Mouse (Mus musculus) cerebellum, adult 2 months (tissue): Measurements from ENCODE around the gene Mrps18c. TPM values are rescaled to one million over a fixed set of nuclear protein-coding genes. Genes with fewer than 3 reads are reported as not detected.

Experiments used
- DNase-seq, 2 experiments: peaks; one replicate each; pipeline ENCODE4 v3.0.0; 2021
- H3K27ac ChIP-seq: fragments of 200-500 bp; 2 replicates; pipeline ENCODE4 v1.5.1; 2012; ENCODE audit warnings: low read length, control low read depth, inconsistent platforms; ENCODE audit not compliant: insufficient read depth
- H3K27me3 ChIP-seq: fragments of 200-500 bp; 2 replicates; pipeline ENCODE4 v1.6.1; 2012; ENCODE audit warnings: inconsistent platforms, mild to moderate bottlenecking, low read length, moderate library complexity; ENCODE audit not compliant: control insufficient read depth, insufficient read depth
- H3K4me1 ChIP-seq: fragments of 200-500 bp; 2 replicates; pipeline ENCODE4 v1.6.1; 2011; ENCODE audit warnings: low read length; ENCODE audit not compliant: control insufficient read depth, insufficient read depth
- H3K4me3 ChIP-seq: fragments of 200-500 bp; replicated peaks from 2 replicates; pipeline ENCODE3; 2011; ENCODE audit warnings: mild to moderate bottlenecking, low read depth, low read length, control low read depth; ENCODE audit not compliant: insufficient read depth
- CTCF ChIP-seq: fragments of 200-500 bp; IDR thresholded peaks from 2 replicates; pipeline ENCODE4 v1.5.1; 2011; ENCODE audit warnings: low read depth, mild to moderate bottlenecking, control low read depth, low read length, moderate library complexity, borderline replicate concordance; ENCODE audit not compliant: insufficient read depth
- POLR2A ChIP-seq: fragments of 200-500 bp; IDR thresholded peaks from 2 replicates; pipeline ENCODE4 v1.6.1; 2011; ENCODE audit warnings: low read length, control low read depth, borderline replicate concordance; ENCODE audit not compliant: insufficient read depth
- WGBS: fragments of 180-500 bp; shearing (Covaris S2); methylation state at CpG from one replicate; pipeline ENCODE4 v1.1.7; 2018; 5-methylcytosine and 5-hydroxymethylcytosine counted together
- polyA plus RNA-seq: library from polyadenylated mRNA; depleted of rRNA; stranded (reverse); fragments of >200 nt; gene quantifications from 2 replicates; pipeline ENCODE4 v1.2.3, GENCODE M21; 2012; rRNA removed

Gene Mrps18c
- 42.4 and 42.5 TPM in 2 replicates for polyA plus RNA-seq

DNA sequence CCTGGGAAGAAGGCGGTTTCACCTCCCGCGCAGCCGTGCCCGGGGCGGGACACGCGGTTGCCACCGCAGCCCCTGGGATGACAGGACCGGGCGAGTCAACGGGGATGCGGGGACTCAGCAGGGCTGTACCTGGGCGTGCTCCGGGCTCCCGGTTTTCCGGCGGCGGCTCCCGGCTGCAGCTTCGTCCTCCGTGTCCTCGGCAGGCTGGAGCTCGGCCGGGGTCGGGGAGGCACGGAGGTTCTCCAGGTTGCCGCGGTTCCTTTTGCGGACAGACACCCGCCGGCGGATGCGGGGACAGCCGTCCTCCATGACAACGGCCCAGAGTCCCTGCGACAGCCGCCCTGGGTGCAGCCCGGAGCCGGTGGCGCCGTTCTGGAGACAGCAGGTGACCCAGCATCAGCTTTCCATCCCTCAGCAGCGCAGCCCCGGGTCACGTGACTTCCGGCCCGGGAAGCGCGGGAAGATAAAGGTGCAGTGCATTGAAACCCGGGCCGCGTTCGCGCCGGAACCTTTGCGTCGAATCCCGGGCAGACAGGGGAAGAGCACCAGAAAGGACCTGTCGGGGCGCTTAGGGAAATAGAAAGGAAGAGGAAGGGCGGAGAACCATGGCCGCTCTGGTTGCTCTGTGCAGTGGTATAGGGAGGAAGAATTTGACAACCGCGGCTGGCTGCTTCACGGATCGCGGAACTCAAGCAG is at the start of gene Mrps18c, which contains the start of gene Helq:
Mrps18c (plus strand) TSS at position 463 of the 696 bp plus-strand sequence.
Helq (minus strand) TSS at position 434 of the 696 bp plus-strand sequence.
- WGBS, result under 1% methylated on average over 67 of the region's 67 CpGs
- peaks cover 3% of the 10 kb centered on the region for H3K4me1 ChIP-seq

DNA sequence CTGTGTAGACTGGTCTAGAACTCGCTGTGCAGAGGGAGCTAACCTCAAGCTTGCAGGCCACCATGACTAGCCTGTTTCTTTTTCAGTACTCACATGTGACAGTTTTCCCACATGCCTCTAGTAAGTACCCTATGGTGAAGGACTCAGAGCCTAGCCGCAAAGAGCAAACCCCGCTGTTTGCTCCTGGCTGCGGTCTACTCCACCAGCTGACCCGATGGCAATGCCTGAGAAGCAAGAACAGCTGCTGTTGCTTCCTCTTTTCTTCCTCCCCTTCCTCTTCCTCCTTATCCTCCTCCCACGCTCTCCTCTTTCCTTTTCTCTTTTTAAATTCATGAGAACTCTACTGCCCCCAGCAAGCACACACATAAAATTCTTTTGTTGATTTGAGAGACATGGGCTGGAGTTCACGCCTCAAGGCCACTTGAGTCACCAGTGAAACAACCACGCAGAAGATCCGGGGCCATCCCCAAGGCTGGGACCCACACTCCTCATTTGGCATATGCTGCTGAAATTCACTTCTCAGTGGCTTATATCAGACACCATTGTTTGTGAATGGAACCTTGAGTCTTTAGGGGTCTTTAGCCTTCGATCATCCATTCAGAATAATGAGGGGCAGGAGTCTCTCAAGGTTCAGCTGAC is 47.7 kb upstream of the Mrps18c start:
- H3K27me3 ChIP-seq, result no peaks in the 10 kb centered on the region
- no peak for DNase-seq
- TF ChIP-seq POLR2A (no peak), CTCF (no peak)
- WGBS, result 83% methylated on average over 10 of the region's 10 CpGs
- no peak overlapping the region for H3K27ac ChIP-seq
- peaks cover 10% of the 10 kb centered on the region for H3K4me1 ChIP-seq
- no peak overlapping the region for H3K4me3 ChIP-seq

More for the DNA sequence above, at the start of gene Mrps18c, which contains the start of gene Helq:
- TF ChIP-seq POLR2A (peak; percentile 74), CTCF (no peak)
- Histone ChIP-seq H3K4me3 (peak within 1 kb of the TSS; percentile 85), H3K27me3 (no peaks in the 10 kb centered on the region), H3K27ac (peak within 1 kb of the TSS; percentile 24)
- DNase-seq, result peak; percentile 95

- Histone ChIP-seq H3K4me3 (no peak overlapping the region), H3K27ac (no peak overlapping the region), H3K4me1 (peaks cover 10% of the 10 kb centered on the region), H3K27me3 (no peaks in the 10 kb centered on the region)
- no peak for TF ChIP-seq POLR2A
- no peak for TF ChIP-seq CTCF
- DNase-seq, result no peak
- WGBS, result 27% methylated on average over 4 of the region's 4 CpGs
These were observed 46.8 kb upstream of the Mrps18c start for GRCm38 (mm10) chr5:100751655-100752054.

DNA sequence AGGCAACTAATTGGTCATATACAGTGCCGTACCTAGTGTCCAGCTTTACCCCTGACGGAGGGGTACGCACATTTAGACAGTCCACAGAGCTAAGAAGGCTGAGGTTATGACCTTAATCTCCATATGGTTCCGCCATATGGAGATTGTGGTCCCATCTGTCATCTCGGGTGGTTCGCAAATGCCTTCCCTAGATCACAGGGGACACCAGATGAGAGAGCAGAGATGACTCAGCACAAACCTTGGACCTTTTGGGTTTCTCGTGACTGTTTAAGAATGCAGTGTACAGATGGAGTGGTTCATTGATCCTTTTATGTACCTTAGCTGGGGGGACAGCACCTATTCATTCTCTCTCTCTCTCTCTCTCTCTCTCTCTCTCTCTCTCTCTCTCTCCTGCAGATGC is 45.0 kb upstream of the Mrps18c start:
- no peaks in the 10 kb centered on the region for H3K27me3 ChIP-seq
- DNase-seq, result peak in 1 of 2 experiments; percentile 76
- WGBS, result 17% methylated on average over 7 of the region's 7 CpGs
- no peak overlapping the region for H3K27ac ChIP-seq
- TF ChIP-seq CTCF (no peak), POLR2A (no peak)
- peaks cover 10% of the 10 kb centered on the region for H3K4me1 ChIP-seq
- no peak overlapping the region for H3K4me3 ChIP-seq

DNA sequence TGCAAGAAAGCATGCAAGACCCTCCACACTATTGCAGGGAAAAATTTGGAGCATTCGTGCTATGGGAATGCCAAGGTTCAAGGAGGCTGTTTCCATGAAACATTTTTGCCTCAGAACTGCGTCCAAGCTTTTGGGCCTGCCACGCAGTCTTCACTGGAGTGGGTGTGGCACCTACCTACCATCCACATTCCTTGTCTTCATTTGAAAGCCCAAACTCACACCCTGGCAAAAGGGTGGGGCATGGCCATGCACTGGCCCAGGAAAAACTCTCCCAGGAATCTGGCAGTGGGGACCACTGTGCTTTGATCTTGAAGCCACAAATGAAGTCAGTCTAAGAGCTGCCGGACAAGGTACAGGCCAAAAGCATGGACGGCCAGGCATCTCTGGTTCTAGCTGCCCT is 40.3 kb upstream of the Mrps18c start:
- Histone ChIP-seq H3K4me1 (peaks cover 8% of the 10 kb centered on the region), H3K4me3 (no peak overlapping the region), H3K27ac (no peak overlapping the region), H3K27me3 (no peaks in the 10 kb centered on the region)
- TF ChIP-seq CTCF (no peak), POLR2A (no peak)
- DNase-seq, result no peak
- WGBS, result 95% methylated on average over 5 of the region's 5 CpGs

GRCm38 (mm10) chr5:100760049-100760663 is 38.3 kb upstream of the Mrps18c start:
- Histone ChIP-seq H3K27me3 (no peaks in the 10 kb centered on the region), H3K27ac (no peak overlapping the region), H3K4me3 (no peak overlapping the region), H3K4me1 (no peaks in the 10 kb centered on the region)
- WGBS, result 85% methylated on average over 10 of the region's 10 CpGs
- TF ChIP-seq POLR2A (no peak), CTCF (no peak)
- DNase-seq, result no peak

DNA sequence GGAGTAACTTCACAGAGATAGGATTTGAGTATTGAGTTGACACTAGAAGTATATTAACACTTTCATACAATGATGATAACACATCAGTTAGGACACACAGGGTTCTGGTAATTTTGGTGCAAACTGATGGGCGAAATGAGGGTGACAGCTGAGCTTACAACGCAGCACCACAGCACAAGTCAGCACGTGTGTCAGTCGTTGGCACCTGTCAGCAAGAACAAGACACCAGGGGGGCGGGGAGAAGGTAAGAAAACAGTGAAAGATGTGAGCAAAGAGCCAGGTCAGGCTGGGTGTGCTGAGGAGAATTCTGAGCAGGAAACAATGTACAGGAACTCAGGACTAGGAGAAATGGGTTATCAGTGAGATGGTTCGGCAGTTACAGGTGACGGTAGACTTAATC is 36.7 kb upstream of the Mrps18c start:
- H3K27me3 ChIP-seq, result no peaks in the 10 kb centered on the region
- H3K4me3 ChIP-seq, result no peak overlapping the region
- H3K4me1 ChIP-seq, result no peaks in the 10 kb centered on the region
- DNase-seq, result no peak
- 92% methylated on average over 7 of the region's 7 CpGs for WGBS
- TF ChIP-seq POLR2A, result no peak
- TF ChIP-seq CTCF, result no peak
- no peak overlapping the region for H3K27ac ChIP-seq

DNA sequence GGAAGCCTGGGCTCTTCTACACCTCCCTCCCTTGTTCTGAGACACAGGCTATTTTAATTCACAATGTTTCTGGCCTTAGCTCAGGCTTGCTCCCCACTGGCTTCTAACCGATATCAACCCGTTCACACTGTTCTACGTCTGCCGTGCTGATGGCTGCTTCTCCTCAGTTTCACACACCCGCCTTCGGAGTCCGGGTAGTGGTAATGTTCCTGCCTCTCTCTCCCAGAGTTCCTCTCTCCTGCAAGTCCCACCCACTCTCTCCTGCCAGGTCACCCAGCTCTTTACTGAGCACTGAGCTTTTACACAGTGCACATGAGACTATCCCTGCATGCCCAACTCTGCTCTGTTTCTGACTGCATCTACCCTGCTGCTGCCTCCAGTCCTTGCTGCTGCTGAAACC is 32.4 kb upstream of the Mrps18c start:
- Histone ChIP-seq H3K4me1 (no peaks in the 10 kb centered on the region), H3K27me3 (no peaks in the 10 kb centered on the region), H3K27ac (no peak overlapping the region), H3K4me3 (no peak overlapping the region)
- TF ChIP-seq POLR2A, result no peak
- TF ChIP-seq CTCF, result no peak
- 93% methylated on average over 7 of the region's 7 CpGs for WGBS
- DNase-seq, result no peak
